Mouse (Mus musculus) spleen, postnatal 4 days (tissue): ENCODE results near the gene Tdp1.
"Not testable (repeated sequence)": the region's sequence is repeated elsewhere in the genome, so short reads cannot be mapped to it uniquely, and the experiment has no call there.

ENCODE experiments used
- DNase-seq, 2 experiments: peaks; one replicate each; pipeline ENCODE4 v3.0.0; 2022; ENCODE audit warnings: low spot score in 2 of 2

The Tdp1 gene

DNA sequence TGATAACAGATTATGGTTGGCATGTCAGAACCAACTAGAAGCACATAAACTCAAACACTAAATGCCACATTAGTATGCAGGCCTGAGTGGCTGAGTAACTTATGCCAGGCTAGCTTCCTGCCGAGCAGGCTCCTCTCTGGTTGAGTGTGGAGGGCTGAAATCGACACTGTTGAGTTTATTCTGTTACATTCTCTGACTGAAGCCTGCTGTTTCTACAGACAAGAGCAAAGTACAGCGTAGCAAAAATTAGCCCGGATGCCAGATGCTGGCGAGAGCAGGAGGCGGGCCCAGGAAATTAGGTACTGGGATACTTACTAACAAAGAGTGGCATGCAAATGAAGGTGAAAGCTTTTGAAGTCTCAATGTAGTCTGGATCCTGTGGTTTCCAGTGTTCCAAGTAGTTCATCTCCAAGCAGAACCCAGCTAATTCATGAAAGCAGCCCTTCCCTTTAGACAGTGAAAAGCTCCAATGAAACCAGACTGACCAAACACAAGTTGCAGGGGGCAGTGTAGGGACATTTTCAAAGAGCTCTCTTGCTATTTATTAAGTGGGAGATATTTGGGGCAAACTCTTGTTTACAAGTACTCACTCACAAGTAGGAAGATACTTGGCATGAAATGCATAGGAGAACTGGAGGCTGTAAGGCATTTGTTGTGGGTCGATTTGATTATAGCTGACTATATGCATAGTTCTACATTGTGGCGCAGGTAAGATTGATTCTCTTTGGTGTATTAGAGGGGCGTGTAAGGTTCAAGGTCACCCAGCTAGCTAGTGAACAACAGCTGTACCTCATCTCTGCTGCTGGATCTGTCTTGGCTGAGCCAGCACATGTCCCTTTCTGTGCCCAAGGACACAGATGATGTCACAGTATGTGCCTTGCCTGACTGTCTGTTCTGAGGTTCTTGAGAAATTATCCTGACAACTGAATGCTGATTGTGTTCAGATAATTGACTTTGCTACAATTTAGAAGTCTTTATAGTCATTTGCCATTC is 74.0 kb downstream of the Tdp1 start:
- DNase-seq: no peak

- no peak for DNase-seq
Observed at GRCm38 (mm10) chr12:99959291-99959690, 75.0 kb downstream of the Tdp1 start.

DNA sequence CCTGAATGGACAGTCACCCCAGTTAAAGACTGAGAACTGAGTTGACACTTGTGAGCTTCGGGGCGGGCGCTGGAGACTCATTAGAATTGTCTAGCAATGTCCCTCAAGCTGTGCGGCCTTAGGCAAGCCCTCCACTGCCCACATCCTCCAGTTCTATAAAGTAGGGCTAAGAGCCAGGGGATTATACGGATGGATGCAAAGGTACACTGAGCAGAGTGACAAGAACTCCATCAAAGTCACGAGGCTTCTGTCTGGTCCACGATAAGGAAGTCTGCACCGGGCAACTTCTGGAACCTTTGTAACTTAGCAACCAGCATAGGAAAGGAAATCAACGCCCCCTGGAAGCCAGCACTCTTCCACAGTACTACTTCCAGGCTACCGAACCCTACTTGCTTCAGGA is 75.6 kb downstream of the Tdp1 start:
- no peak for DNase-seq

- DNase-seq: no peak
Observed at GRCm38 (mm10) chr12:99960675-99961074, 76.4 kb downstream of the Tdp1 start.

- DNase-seq: peak; percentile 58 to 79
Observed at GRCm38 (mm10) chr12:99964301-99965202, 80.2 kb downstream of the Tdp1 start, which contains the start of gene Kcnk13. Kcnk13 (plus strand) TSS chr12:99964499.

DNA sequence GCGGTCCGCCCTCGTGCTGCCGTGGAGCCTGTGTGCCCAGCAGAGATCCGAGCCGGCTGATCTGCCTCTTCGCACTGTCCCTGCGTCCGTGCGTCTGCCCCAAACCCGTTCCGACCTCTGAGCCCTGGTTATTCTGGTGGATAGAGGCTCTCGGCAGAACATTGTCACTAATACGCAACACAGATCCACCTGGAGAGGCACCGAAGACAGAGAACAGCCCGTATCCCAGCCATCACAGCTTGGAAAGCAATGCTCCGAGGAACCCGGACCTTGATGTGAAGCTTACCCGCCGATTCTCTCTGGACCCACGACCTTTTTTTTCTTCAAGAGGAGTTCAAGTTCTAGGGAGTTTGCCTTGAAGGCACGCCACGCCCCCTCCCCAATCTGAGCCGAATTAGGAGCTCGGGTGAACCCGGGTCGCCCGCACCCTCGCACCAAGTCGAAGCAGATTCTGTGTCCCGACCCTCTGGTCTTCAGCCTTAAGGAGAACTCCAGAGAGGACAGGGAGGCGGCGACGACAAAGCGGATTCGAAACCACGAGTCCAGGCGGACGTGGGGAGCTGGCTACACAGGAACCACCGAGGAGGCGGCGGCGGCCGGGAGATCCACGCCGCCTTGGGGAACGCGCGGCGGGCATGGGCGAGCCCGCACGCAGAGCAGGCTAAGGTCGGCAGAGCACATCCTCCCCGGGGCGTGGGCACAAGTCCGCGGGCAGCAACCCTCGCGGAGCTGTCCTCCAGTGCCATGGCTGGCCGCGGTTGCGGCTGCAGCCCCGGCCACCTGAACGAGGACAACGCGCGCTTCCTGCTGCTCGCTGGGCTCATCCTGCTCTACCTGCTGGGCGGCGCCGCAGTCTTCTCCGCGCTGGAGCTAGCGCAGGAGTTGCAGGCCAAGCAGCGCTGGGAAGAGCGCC is 81.1 kb downstream of the Tdp1 start:
- DNase-seq: no peak

GRCm38 (mm10) chr12:99966116-99966770 is 81.9 kb downstream of the Tdp1 start:
- DNase-seq: no peak

- no peak for DNase-seq
Observed at GRCm38 (mm10) chr12:99966881-99967363, 82.6 kb downstream of the Tdp1 start.

DNA sequence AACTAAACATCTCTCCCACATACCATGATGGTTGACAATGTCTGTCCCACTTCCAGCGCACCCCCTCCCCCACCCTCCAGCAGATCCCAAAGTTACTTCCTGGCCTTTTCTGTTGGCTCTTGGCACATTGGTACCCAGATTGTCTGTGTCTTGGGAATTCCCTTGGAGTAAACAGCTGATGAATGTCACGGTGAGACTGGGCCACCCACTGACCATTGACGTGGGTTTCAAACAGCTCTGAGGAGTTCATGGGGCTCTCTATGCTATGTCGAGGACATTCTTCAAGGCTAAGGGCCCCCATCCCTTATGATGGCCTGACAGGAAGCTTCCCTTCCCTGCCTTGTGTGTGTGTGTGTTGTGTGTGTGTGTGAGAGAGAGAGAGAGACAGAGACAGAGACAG is 85.6 kb downstream of the Tdp1 start:
- no peak for DNase-seq

DNA sequence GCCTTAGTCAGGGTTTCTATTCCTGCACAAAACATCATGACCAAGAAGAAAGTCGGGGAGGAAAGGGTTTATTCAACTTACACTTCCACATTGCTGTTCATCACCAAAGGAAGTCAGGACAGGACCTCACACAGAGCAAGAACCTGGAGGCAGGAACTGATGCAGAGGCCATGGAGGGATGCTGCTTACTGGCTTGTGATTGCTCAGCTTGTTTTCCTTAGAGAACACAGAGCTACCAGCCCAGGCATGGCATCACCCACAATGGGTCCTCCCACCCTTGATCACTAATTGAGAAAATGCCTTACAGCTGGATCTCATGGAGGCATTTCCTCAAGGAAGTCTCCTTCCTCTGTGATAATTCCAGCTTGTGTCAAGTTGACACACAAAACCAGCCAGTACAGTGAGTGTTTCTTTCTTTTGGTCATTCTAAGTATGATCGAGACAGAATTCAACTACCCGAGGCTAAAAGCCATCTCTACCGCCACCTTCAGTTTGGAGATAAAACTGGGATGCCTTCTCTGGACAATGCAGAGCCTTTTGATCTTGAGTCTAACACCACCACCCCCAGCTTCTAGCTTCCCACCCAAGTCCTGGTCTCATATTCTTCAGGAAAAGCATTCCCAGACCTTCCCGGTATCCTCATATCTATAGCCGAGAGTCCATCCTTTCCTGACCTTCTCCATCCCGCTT is 87.0 kb downstream of the Tdp1 start:
- DNase-seq: not testable (repeated sequence)

DNA sequence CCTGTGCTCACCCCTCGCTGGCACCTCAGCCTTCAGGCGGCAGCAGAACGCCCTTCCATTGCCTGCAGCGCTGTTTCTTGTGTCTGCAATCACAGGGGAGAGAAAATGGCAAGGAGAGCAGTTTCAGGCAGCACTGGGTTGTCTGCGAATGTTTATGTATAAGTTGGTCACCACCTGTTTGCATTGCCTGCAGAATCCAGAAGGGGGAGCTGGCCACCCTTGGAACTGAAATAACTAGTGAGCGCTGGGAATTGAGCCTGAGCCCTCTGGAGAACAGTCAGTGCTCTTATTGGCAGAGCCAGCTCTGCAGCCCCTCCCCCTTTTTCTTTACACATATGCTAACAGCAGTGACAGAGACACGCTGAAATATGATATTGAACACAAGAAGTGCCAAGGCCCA is 88.5 kb downstream of the Tdp1 start:
- no peak for DNase-seq

- DNase-seq: no peak
Observed at GRCm38 (mm10) chr12:99973659-99974058, 89.3 kb downstream of the Tdp1 start.

GRCm38 (mm10) chr12:99979541-99979940 is 95.2 kb downstream of the Tdp1 start:
- DNase-seq: no peak

- DNase-seq: no peak
Observed at GRCm38 (mm10) chr12:99986797-99987196, 102.5 kb downstream of the Tdp1 start.

DNA sequence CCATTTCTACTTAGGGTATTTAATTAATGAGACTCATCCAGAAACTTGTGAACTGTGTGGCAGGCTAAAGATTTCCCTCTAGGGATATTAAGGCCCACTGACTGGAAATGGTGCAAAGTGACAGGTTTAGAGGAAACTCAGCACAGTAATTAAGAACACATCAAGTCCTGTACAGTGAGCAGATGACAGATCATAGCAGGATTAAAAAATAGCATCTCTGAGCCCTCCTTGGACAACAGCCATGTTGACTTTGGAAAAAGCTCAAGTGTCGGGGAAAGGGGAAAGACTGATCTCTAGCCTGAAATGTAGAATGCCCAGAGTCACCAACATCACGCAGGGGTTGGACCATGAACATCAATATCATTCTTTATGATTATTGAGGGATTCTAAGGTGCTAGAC is 103.8 kb downstream of the Tdp1 start:
- no peak for DNase-seq

DNA sequence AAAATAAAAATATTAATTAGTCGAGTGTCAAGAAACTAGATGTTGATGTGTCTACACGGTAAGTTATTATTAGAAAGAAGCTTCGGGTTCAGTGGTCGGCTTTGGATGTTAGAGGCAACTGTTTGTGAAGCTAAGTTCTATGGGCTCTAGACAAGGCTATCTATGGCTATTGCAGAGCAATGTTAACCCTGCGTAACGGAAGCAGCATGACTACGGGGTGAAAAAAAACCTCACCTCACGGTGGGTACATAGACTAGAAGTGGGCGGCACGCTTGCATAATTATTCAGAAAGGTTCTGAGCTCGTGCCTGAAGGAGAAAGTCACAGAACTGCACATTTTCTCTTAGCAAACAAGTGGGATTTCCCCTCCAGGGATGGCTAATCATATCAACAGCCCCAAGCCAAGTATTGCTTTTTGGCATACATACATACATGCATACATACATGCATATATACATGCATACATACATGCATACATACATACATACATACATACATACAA is 108.1 kb downstream of the Tdp1 start:
- no peak for DNase-seq

DNA sequence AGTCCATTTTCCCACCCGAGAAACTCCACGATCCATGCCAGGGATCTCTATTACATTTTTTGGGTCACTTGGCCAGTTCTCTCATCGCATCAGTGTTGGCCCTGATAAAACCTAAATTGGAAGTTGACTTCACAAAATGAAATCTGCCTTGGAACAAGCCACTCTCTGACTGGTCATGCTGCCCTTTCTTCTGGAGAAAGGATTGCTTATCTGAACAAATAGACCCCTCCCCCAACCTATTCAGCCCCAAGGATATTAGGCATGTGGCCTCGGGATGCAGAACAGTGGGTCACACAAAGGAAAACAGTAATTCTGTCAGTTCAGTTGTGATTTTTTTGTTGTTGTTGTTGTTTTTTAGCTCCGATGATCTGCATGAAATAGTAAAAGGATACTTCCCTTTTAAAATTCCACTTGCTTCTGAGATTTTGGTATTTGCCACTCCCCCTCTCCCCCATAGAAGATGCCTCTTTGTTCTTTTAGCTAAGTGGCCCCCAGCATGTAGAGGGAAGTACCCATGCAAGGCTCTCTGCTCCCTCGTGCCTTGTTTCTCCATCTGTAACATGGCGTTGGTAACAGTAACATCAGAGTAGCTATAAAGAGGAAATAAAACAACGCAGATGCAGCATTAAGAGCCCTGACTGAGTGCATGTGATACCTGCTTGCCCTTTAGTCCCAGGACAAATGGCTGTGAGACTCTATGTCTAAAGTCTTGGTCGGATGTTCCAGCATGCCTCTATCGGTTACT is 109.0 kb downstream of the Tdp1 start:
- no peak for DNase-seq

DNA sequence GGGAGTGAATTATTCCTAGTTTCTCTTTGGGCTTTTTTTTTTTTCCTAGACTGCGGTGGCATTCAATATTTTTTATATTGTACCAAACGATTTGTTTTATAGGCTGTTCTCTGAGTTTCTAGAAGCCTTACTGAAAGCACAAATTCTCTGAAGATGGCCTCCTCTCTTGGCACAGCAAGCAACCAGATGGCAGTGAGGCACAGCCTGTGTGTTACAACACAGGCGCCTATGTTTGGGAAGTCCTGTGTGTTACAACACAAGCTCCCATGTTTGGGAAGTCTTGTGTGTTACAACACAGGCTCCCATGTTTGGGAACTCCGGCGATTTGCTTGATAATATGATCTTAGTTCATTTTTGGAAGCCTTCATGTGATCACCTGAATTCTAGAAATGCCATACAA is 111.6 kb downstream of the Tdp1 start:
- no peak for DNase-seq

- DNase-seq: no peak
Observed at GRCm38 (mm10) chr12:99999726-100000125, 115.4 kb downstream of the Tdp1 start.
